Mouse (Mus musculus) intestine, embryonic 14.5 days (tissue): ENCODE data around the gene Nsun7. TPM values are rescaled to one million over a fixed set of nuclear protein-coding genes. Genes with fewer than 3 reads are reported as not detected.

Experiments used
- ATAC-seq: fragments of 200-750 bp; cut with Nextera tagmentation; replicated peaks from 2 replicates; pipeline ENCODE4 v1.8.0; 2017; ENCODE audit warnings: low read depth, moderate number of reproducible peaks, moderate TSS enrichment, moderate library complexity; ENCODE audit not compliant: low FRiP score, low TSS enrichment
- DNase-seq: peaks from one replicate; pipeline ENCODE4 v3.0.0-alpha.2; 2018; ENCODE audit warnings: low spot score
- H3K27ac ChIP-seq: fragments of 300-500 bp; sonication (generic); 2 replicates; pipeline ENCODE4 v1.5.1; 2014; ENCODE audit warnings: low read depth, mild to moderate bottlenecking, control low read depth
- H3K27me3 ChIP-seq: fragments of 300-500 bp; sonication (generic); replicated peaks from 2 replicates; pipeline ENCODE4 v1.6.1; 2014; ENCODE audit warnings: low read length, control low read depth; ENCODE audit not compliant: control insufficient read depth, insufficient read depth
- H3K36me3 ChIP-seq: fragments of 300-500 bp; sonication (generic); 2 replicates; pipeline ENCODE4 v1.6.1; 2014; ENCODE audit warnings: low read length, control low read depth; ENCODE audit not compliant: control insufficient read depth, insufficient read depth
- H3K4me1 ChIP-seq: fragments of 300-500 bp; sonication (generic); replicated peaks from 2 replicates; pipeline ENCODE4 v1.6.1; 2014; ENCODE audit warnings: low read length, control low read depth, mixed read lengths; ENCODE audit not compliant: control insufficient read depth, insufficient read depth
- H3K4me2 ChIP-seq: fragments of 300-500 bp; sonication (generic); 2 replicates; pipeline ENCODE4 v1.6.1; 2014; ENCODE audit warnings: low read length
- H3K4me3 ChIP-seq: fragments of 300-500 bp; sonication (generic); 2 replicates; pipeline ENCODE4 v1.5.1; 2014; ENCODE audit warnings: low read depth, low read length, control low read depth, mixed read lengths
- H3K9ac ChIP-seq: fragments of 300-500 bp; sonication (generic); 2 replicates; pipeline ENCODE4 v1.6.1; 2014; ENCODE audit warnings: mild to moderate bottlenecking, low read length
- H3K9me3 ChIP-seq: fragments of 300-500 bp; sonication (generic); 2 replicates; pipeline ENCODE4 v1.6.1; 2016; ENCODE audit warnings: low read length, control low read depth; ENCODE audit not compliant: control insufficient read depth
- WGBS: fragments of 180-500 bp; shearing (Covaris S2); extraction: QIAGEN DNeasy Blood & Tissue Kit; methylation state at CpG from one replicate; pipeline ENCODE4 v1.1.7; 2014; 5-methylcytosine and 5-hydroxymethylcytosine counted together
- polyA plus RNA-seq: library from polyadenylated mRNA; unstranded; fragments of >200 nt; fragmentation: Nextera tagmentation; extraction: Ambion mirVana; gene quantifications from 2 replicates; pipeline ENCODE4 v1.2.1, GENCODE M21; 2014

Nsun7 gene
- polyA plus RNA-seq, result 0.22 and 0.38 TPM in 2 replicates

GRCm38 (mm10) chr5:66259756-66260448 is at the start of gene Nsun7:
Nsun7 (plus strand) TSS chr5:66259897.
- no peaks in the 10 kb centered on the region for H3K4me1 ChIP-seq
- H3K4me2 ChIP-seq, result peak within 1 kb of the TSS; percentile 62

GRCm38 (mm10) chr5:66214395-66214935 is 45.2 kb upstream of the Nsun7 start:
- H3K27me3 ChIP-seq, result no peaks in the 10 kb centered on the region
- H3K4me1 ChIP-seq, result peaks cover 11% of the 10 kb centered on the region; the same call in 1 of the 2 replicates
- WGBS, result 66% methylated on average over 7 of the region's 7 CpGs
- H3K4me3 ChIP-seq, result no peak overlapping the region
- H3K4me2 ChIP-seq, result no peak overlapping the region
- no peaks in the 10 kb centered on the region for H3K36me3 ChIP-seq
- no peak overlapping the region for H3K9ac ChIP-seq
- no peaks in the 10 kb centered on the region for H3K9me3 ChIP-seq
- ATAC-seq (no peak), DNase-seq (no peak)
- H3K27ac ChIP-seq, result no peak overlapping the region

More at GRCm38 (mm10) chr5:66259756-66260448, at the start of gene Nsun7:
- ATAC-seq, result peak; percentile 72; the same call in 1 of the 2 replicates
- WGBS, result 2% methylated on average over 44 of the region's 44 CpGs
- Histone ChIP-seq H3K27ac (no peak within 1 kb of the TSS), H3K36me3 (no peaks in the 10 kb centered on the region), H3K27me3 (no peaks in the 10 kb centered on the region), H3K9me3 (no peaks in the 10 kb centered on the region), H3K9ac (peak within 1 kb of the TSS; percentile 42), H3K4me3 (peak within 1 kb of the TSS; percentile 54)
- DNase-seq, result peak; percentile 90

- DNase-seq (no peak), ATAC-seq (no peak)
- Histone ChIP-seq H3K9me3 (no peaks in the 10 kb centered on the region), H3K36me3 (no peaks in the 10 kb centered on the region), H3K9ac (no peak overlapping the region), H3K4me3 (no peak overlapping the region), H3K4me1 (peaks cover 12% of the 10 kb centered on the region; the same call in 1 of the 2 replicates), H3K4me2 (no peak overlapping the region), H3K27ac (no peak overlapping the region), H3K27me3 (no peaks in the 10 kb centered on the region)
- 47% methylated on average over 10 of the region's 10 CpGs for WGBS
Observed at GRCm38 (mm10) chr5:66215569-66216277, 44.0 kb upstream of the Nsun7 start.

GRCm38 (mm10) chr5:66219692-66220091 is 40.0 kb upstream of the Nsun7 start:
- H3K27ac ChIP-seq, result no peak overlapping the region
- H3K36me3 ChIP-seq, result no peaks in the 10 kb centered on the region
- H3K9ac ChIP-seq, result no peak overlapping the region
- DNase-seq (no peak), ATAC-seq (no peak)
- H3K4me1 ChIP-seq, result peaks cover 12% of the 10 kb centered on the region; the same call in 1 of the 2 replicates
- 57% methylated on average over 6 of the region's 6 CpGs for WGBS
- no peak overlapping the region for H3K4me3 ChIP-seq
- no peaks in the 10 kb centered on the region for H3K9me3 ChIP-seq
- H3K27me3 ChIP-seq, result no peaks in the 10 kb centered on the region
- no peak overlapping the region for H3K4me2 ChIP-seq

- 67% methylated on average over 9 of the region's 9 CpGs for WGBS
- H3K27me3 ChIP-seq, result no peaks in the 10 kb centered on the region
- peak; percentile 51; the same call in 1 of the 2 replicates for ATAC-seq
Observed at GRCm38 (mm10) chr5:66220620-66221019, 39.1 kb upstream of the Nsun7 start.

GRCm38 (mm10) chr5:66222916-66223315 is 36.8 kb upstream of the Nsun7 start:
- no peak overlapping the region for H3K4me2 ChIP-seq
- 90% methylated on average over 15 of the region's 15 CpGs for WGBS
- no peaks in the 10 kb centered on the region for H3K27me3 ChIP-seq
- H3K4me3 ChIP-seq, result no peak overlapping the region
- H3K9me3 ChIP-seq, result no peaks in the 10 kb centered on the region
- ATAC-seq, result no peak
- DNase-seq, result no peak
- no peaks in the 10 kb centered on the region for H3K36me3 ChIP-seq
- H3K9ac ChIP-seq, result no peak overlapping the region
- no peak overlapping the region for H3K27ac ChIP-seq
- peaks cover 12% of the 10 kb centered on the region; the same call in 1 of the 2 replicates for H3K4me1 ChIP-seq

More at GRCm38 (mm10) chr5:66220620-66221019, 39.1 kb upstream of the Nsun7 start:
- Histone ChIP-seq H3K27ac (no peak overlapping the region), H3K9me3 (no peaks in the 10 kb centered on the region), H3K4me3 (no peak overlapping the region), H3K36me3 (no peaks in the 10 kb centered on the region), H3K9ac (no peak overlapping the region), H3K4me2 (no peak overlapping the region), H3K4me1 (peaks cover 12% of the 10 kb centered on the region; the same call in 1 of the 2 replicates)
- DNase-seq, result no peak

GRCm38 (mm10) chr5:66226526-66226925 is 33.2 kb upstream of the Nsun7 start:
- DNase-seq (no peak), ATAC-seq (no peak)
- WGBS, result 92% methylated on average over 7 of the region's 7 CpGs
- Histone ChIP-seq H3K4me2 (no peak overlapping the region), H3K9ac (no peak overlapping the region), H3K4me1 (no peaks in the 10 kb centered on the region), H3K36me3 (no peaks in the 10 kb centered on the region), H3K27ac (no peak overlapping the region), H3K9me3 (no peaks in the 10 kb centered on the region), H3K27me3 (no peaks in the 10 kb centered on the region), H3K4me3 (no peak overlapping the region)

GRCm38 (mm10) chr5:66231660-66232269 is 27.9 kb upstream of the Nsun7 start:
- H3K27ac ChIP-seq, result no peak overlapping the region
- DNase-seq, result no peak
- H3K4me1 ChIP-seq, result no peaks in the 10 kb centered on the region
- 71% methylated on average over 8 of the region's 8 CpGs for WGBS
- H3K4me2 ChIP-seq, result no peak overlapping the region
- H3K36me3 ChIP-seq, result no peaks in the 10 kb centered on the region
- no peaks in the 10 kb centered on the region for H3K9me3 ChIP-seq
- no peaks in the 10 kb centered on the region for H3K27me3 ChIP-seq
- no peak overlapping the region for H3K4me3 ChIP-seq
- no peak for ATAC-seq
- no peak overlapping the region for H3K9ac ChIP-seq
